Mouse (Mus musculus) C2C12 (cell line): ENCODE measurements around the gene Dph2.

Source experiments
- CEBPB ChIP-seq: IDR thresholded peaks from one replicate; pipeline ENCODE4 v1.6.1; 2011; ENCODE audit warnings: low read depth, mild to moderate bottlenecking, control low read depth, moderate library complexity
- USF1 ChIP-seq: IDR thresholded peaks from one replicate; pipeline ENCODE4 v1.6.1; 2011; ENCODE audit warnings: low read depth, mild to moderate bottlenecking, control low read depth, moderate library complexity

DNA sequence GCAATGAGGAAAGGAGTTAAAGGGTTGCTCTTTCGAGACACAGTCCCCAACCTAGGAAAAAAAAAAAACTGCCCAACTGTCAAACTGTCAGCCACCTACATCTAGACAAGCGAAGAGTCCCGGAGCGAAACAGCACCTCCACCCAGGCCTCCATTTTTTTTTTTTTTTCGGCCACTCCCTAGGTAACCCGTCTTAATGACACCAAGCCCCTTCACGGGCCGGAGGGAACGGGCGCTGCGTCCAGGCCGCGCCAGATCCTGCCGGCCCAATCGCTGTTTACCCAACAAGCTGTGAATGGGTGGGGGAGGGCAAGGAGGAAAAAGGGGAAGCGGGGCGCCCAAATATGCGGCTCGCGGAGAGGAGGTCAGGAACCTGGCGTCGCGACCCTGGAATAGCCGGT lies 5.2 kb downstream of the Dph2 start:
- TF ChIP-seq USF1 (no peak), CEBPB (no peak)
